Mouse (Mus musculus): ENCODE measurements around the gene Taf9b. TPM values are rescaled to one million over a fixed set of nuclear protein-coding genes. Genes with fewer than 3 reads are reported as not detected.
A peak's percentile ranks its signal among the peaks of the same experiment; 100 is the strongest.
"Not testable (repeated sequence)": the region's sequence is repeated elsewhere in the genome, so short reads cannot be mapped to it uniquely, and the experiment has no call there.

Taf9b gene
- total RNA-seq (2021) (10 to 100 TPM; 18.0 to 28.0 TPM), polyA plus RNA-seq (2012; rRNA removed) (2.2 and 2.6 TPM in 2 replicates)
- long read RNA-seq, transcript Taf9b-201 (7 exons, 2,633 nt): major isoform, 27 of 29 reads
- long read RNA-seq, partial matches to known transcripts: 1 of 29 reads
- long read RNA-seq, other reads (novel, unspliced or antisense): 1 of 29 reads

GRCm38 (mm10) chrX:106221058-106221457 lies at the start of gene Taf9b:
Gene Taf9b, minus strand, starts transcription at chrX:106221158.
- DNase-seq: no peak

- no peak for DNase-seq
Measured at GRCm38 (mm10) chrX:106255276-106255675, 34.3 kb upstream of the Taf9b start, which contains the start of gene Fnd3c2. Gene Fnd3c2, minus strand, starts transcription at chrX:106255376.

GRCm38 (mm10) chrX:106219171-106220032 lies 1.6 kb downstream of the Taf9b start:
- DNase-seq: peak; percentile 82

- DNase-seq: no peak
Measured at GRCm38 (mm10) chrX:106209100-106209499, 11.9 kb downstream of the Taf9b start.

GRCm38 (mm10) chrX:106198904-106199303 lies 22.1 kb downstream of the Taf9b start:
- no peak for DNase-seq

- no peak for DNase-seq
Measured at GRCm38 (mm10) chrX:106197308-106197707, 23.6 kb downstream of the Taf9b start.

- not testable (repeated sequence) for DNase-seq
Measured at GRCm38 (mm10) chrX:106194361-106194760, 26.6 kb downstream of the Taf9b start.

GRCm38 (mm10) chrX:106190091-106190490 lies 30.9 kb downstream of the Taf9b start:
- DNase-seq: peak; percentile 19

GRCm38 (mm10) chrX:106189356-106189755 lies 31.6 kb downstream of the Taf9b start:
- DNase-seq: no peak

- DNase-seq: peak; percentile 63
Measured at GRCm38 (mm10) chrX:106187737-106188136, 33.2 kb downstream of the Taf9b start.

- peak; percentile 91 for DNase-seq
Measured at GRCm38 (mm10) chrX:106186713-106187649, 34.0 kb downstream of the Taf9b start, which contains the start of gene Pgk1. Gene Pgk1, plus strand, starts transcription at chrX:106187100.

GRCm38 (mm10) chrX:106185706-106186105 lies 35.3 kb downstream of the Taf9b start:
- no peak for DNase-seq

GRCm38 (mm10) chrX:106184279-106184678 lies 36.7 kb downstream of the Taf9b start:
- DNase-seq: no peak

- no peak for DNase-seq
Measured at GRCm38 (mm10) chrX:106176331-106176730, 44.6 kb downstream of the Taf9b start.

- DNase-seq: no peak
Measured at GRCm38 (mm10) chrX:106171853-106172154, 49.2 kb downstream of the Taf9b start.

GRCm38 (mm10) chrX:106171106-106171852 lies 49.7 kb downstream of the Taf9b start:
- peak; percentile 77 for DNase-seq

GRCm38 (mm10) chrX:106165089-106165488 lies 55.9 kb downstream of the Taf9b start:
- DNase-seq: no peak

GRCm38 (mm10) chrX:106164555-106164954 lies 56.4 kb downstream of the Taf9b start:
- DNase-seq: no peak

GRCm38 (mm10) chrX:106163995-106164394 lies 57.0 kb downstream of the Taf9b start:
- DNase-seq: no peak
